Mouse (Mus musculus): ENCODE measurements around the gene Rad51b. TPM values are rescaled to one million over a fixed set of nuclear protein-coding genes. Genes with fewer than 3 reads are reported as not detected.
A peak's percentile ranks its signal among the peaks of the same experiment; 100 is the strongest.

Rad51b gene
- polyA plus RNA-seq, 1 experiment from 2014 or later, result 4.9 TPM

DNA sequence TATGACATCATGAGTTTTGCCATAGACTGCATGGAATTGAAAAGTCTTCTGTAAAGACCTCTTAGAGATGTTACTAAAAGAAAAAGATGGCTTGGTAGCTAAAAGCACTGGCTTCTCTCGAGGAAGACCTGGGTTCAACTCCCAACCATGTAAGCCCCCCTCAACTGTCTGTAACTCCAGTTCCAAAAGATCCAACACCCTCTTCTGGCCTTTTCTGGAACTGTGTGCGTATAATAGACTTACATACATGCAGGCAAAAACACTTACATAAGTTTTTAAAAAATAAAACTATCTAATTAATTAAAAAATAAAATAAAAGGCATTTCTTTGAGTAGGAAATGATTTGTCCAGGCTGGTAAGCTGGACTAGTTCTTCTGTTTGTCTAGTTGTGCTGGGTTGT is 387.3 kb downstream of the Rad51b start:
- Histone ChIP-seq H3K4me2 (ENCODE audit: low read depth, low read length) (no peak overlapping the region), H3K4me1 (ENCODE audit: control insufficient read depth, insufficient read depth, low read length) (peaks cover 2% of the 10 kb centered on the region; the same call in 1 of the 2 replicates), H3K4me3 (ENCODE audit: low read depth, low read length) (no peak overlapping the region), H3K9ac (replicated peaks; ENCODE audit: low read length) (no peak overlapping the region), H3K36me3 (replicated peaks; ENCODE audit: control insufficient read depth, insufficient read depth, low read depth, low read length) (no peaks in the 10 kb centered on the region), H3K9me3 (replicated peaks; ENCODE audit: control insufficient read depth, low read length) (no peaks in the 10 kb centered on the region), H3K27me3 (ENCODE audit: control insufficient read depth, insufficient read depth, low read length) (no peaks in the 10 kb centered on the region), H3K27ac (replicated peaks; ENCODE audit: low read depth, low read length) (no peak overlapping the region)
- DNase-seq (ENCODE audit: low spot score) (no peak), ATAC-seq (replicated peaks; ENCODE audit: insufficient number of reproducible peaks, low FRiP score, low TSS enrichment, low read depth) (no peak)
- 84% methylated on average over 2 of the region's 2 CpGs for WGBS

DNA sequence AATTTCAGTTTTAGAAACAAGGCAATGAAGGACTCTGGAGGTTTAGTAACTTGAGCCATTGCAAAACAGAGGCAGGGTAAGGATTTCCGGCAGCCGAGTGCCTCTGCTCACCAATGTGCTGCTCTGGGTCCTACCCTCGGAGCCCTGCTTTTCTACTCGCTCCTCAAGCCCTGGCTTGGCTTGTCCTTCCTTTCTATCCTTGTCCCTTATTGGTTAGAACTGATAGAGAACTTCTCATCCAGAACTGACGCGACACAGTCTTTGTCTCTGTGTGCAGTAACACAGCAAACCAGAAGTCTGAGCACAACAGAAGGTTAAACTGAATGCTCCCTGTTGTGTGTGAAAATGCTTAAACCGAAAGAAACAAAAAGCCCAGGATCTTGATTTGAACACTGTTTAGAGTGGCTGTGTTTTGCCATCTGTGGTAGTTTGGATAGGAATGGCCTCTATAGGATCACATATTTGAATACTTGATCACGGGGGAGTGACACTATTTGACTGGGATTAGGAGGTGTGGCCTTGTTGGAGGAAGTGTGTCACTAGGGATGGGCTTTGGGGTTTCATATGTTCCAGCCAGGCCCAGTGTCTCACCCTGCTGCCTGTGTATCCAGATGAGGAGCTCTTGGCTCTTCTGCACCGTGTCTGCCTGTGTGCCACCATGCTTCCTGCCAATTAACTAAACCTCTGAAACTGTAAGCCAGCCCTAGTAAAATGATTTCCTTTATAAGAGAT is 389.7 kb downstream of the Rad51b start:
- Histone ChIP-seq H3K9ac (replicated peaks; ENCODE audit: low read length) (no peak overlapping the region), H3K27ac (replicated peaks; ENCODE audit: low read depth, low read length) (0 out of 2 replicates have a peak overlapping the region, but pooled peaks have one; percentile 43), H3K4me1 (ENCODE audit: control insufficient read depth, insufficient read depth, low read length) (peaks cover 2% of the 10 kb centered on the region; the same call in 1 of the 2 replicates), H3K9me3 (replicated peaks; ENCODE audit: control insufficient read depth, low read length) (no peaks in the 10 kb centered on the region), H3K4me3 (ENCODE audit: low read depth, low read length) (no peak overlapping the region), H3K4me2 (ENCODE audit: low read depth, low read length) (no peak overlapping the region), H3K27me3 (ENCODE audit: control insufficient read depth, insufficient read depth, low read length) (no peaks in the 10 kb centered on the region), H3K36me3 (replicated peaks; ENCODE audit: control insufficient read depth, insufficient read depth, low read depth, low read length) (no peaks in the 10 kb centered on the region)
- ATAC-seq (replicated peaks; ENCODE audit: insufficient number of reproducible peaks, low FRiP score, low TSS enrichment, low read depth) (no peak), DNase-seq (ENCODE audit: low spot score) (peak; percentile 53)
- 43% methylated on average over 9 of the region's 9 CpGs for WGBS

DNA sequence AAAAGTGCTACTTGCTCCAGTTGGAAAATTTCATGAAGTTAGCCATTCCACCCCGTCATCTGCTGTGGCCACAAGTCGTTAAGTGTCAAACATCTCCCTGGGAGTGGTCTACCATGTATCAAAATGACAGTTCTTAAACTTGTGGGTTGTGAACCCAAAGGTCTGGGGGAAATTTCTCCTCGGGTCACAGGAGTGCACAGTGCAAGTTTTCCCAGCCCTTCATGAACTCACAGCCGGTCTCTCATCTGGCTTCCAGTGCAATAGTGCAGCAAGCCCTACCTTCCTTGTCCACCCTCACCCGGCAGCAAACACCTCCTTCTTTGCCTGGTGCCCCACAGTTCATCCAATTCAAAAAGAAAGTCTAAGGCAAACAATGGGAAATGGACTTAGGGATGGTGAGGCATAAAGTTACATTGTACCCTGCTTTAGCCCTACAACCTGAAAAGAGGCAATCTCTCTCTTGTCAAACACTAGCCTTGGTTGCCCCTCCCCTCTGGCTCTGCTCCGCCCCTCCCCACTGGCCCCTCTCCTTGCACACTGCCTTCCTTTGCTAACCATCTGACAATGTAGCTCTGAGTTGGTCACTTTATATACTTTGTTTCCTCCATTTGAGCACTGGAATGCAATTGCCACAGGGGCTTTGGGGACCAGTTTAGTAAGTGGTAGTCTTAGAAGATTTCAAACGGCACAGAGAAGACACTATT is 390.8 kb downstream of the Rad51b start:
- Histone ChIP-seq H3K4me3 (ENCODE audit: low read depth, low read length) (no peak overlapping the region), H3K9me3 (replicated peaks; ENCODE audit: control insufficient read depth, low read length) (no peaks in the 10 kb centered on the region), H3K4me1 (ENCODE audit: control insufficient read depth, insufficient read depth, low read length) (peaks cover 2% of the 10 kb centered on the region; the same call in 1 of the 2 replicates), H3K27ac (replicated peaks; ENCODE audit: low read depth, low read length) (no peak overlapping the region), H3K27me3 (ENCODE audit: control insufficient read depth, insufficient read depth, low read length) (no peaks in the 10 kb centered on the region), H3K4me2 (ENCODE audit: low read depth, low read length) (no peak overlapping the region), H3K9ac (replicated peaks; ENCODE audit: low read length) (no peak overlapping the region), H3K36me3 (replicated peaks; ENCODE audit: control insufficient read depth, insufficient read depth, low read depth, low read length) (no peaks in the 10 kb centered on the region)
- ATAC-seq (replicated peaks; ENCODE audit: insufficient number of reproducible peaks, low FRiP score, low TSS enrichment, low read depth), result no peak; the same call in 1 of the 2 replicates
- no peak for DNase-seq (ENCODE audit: low spot score)
- 57% methylated on average over 7 of the region's 7 CpGs for WGBS

DNA sequence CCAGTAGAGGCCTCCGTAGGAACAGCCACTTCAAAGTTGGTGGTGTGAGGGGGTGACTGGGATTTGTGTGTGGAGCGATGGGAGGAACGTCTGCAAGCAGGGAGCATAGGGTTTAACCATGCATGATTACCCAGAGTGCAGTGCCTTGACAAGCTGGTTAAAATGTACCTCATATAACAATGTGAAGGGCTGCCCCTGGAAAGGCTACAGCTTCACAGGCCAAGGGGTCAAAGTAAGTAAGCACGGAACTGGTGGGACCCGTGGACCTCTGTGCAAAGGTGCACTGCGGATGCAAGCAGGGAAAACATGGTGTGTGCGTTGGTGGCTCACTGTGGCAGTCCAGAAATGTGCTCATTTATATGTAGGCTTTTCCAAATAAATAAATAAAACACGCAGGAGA is 392.2 kb downstream of the Rad51b start:
- ATAC-seq (replicated peaks; ENCODE audit: insufficient number of reproducible peaks, low FRiP score, low TSS enrichment, low read depth), result no peak
- no peak overlapping the region for H3K9ac ChIP-seq (replicated peaks; ENCODE audit: low read length)
- H3K27me3 ChIP-seq (ENCODE audit: control insufficient read depth, insufficient read depth, low read length), result no peaks in the 10 kb centered on the region
- no peak overlapping the region for H3K4me2 ChIP-seq (ENCODE audit: low read depth, low read length)
- peaks cover 2% of the 10 kb centered on the region; the same call in 1 of the 2 replicates for H3K4me1 ChIP-seq (ENCODE audit: control insufficient read depth, insufficient read depth, low read length)
- H3K4me3 ChIP-seq (ENCODE audit: low read depth, low read length), result no peak overlapping the region
- H3K27ac ChIP-seq (replicated peaks; ENCODE audit: low read depth, low read length), result no peak overlapping the region
- DNase-seq (ENCODE audit: low spot score), result no peak
- 84% methylated on average over 8 of the region's 8 CpGs for WGBS
- no peaks in the 10 kb centered on the region for H3K9me3 ChIP-seq (replicated peaks; ENCODE audit: control insufficient read depth, low read length)
- H3K36me3 ChIP-seq (replicated peaks; ENCODE audit: control insufficient read depth, insufficient read depth, low read depth, low read length), result no peaks in the 10 kb centered on the region

- Histone ChIP-seq H3K9me3 (replicated peaks; ENCODE audit: control insufficient read depth, low read length) (no peaks in the 10 kb centered on the region), H3K4me1 (ENCODE audit: control insufficient read depth, insufficient read depth, low read length) (no peaks in the 10 kb centered on the region), H3K9ac (replicated peaks; ENCODE audit: low read length) (no peak overlapping the region), H3K27me3 (ENCODE audit: control insufficient read depth, insufficient read depth, low read length) (no peaks in the 10 kb centered on the region), H3K27ac (replicated peaks; ENCODE audit: low read depth, low read length) (no peak overlapping the region), H3K4me3 (ENCODE audit: low read depth, low read length) (no peak overlapping the region), H3K36me3 (replicated peaks; ENCODE audit: control insufficient read depth, insufficient read depth, low read depth, low read length) (no peaks in the 10 kb centered on the region), H3K4me2 (ENCODE audit: low read depth, low read length) (no peak overlapping the region)
- DNase-seq (ENCODE audit: low spot score) (no peak), ATAC-seq (replicated peaks; ENCODE audit: insufficient number of reproducible peaks, low FRiP score, low TSS enrichment, low read depth) (no peak)
- 85% methylated on average over 14 of the region's 14 CpGs for WGBS
These were observed 395.1 kb downstream of the Rad51b start for GRCm38 (mm10) chr12:79691929-79692862.

- WGBS, result 60% methylated on average over 3 of the region's 3 CpGs
- H3K27me3 ChIP-seq (ENCODE audit: control insufficient read depth, insufficient read depth, low read length), result no peaks in the 10 kb centered on the region
- H3K4me1 ChIP-seq (ENCODE audit: control insufficient read depth, insufficient read depth, low read length), result no peaks in the 10 kb centered on the region
- no peak overlapping the region for H3K4me2 ChIP-seq (ENCODE audit: low read depth, low read length)
- no peak overlapping the region for H3K9ac ChIP-seq (replicated peaks; ENCODE audit: low read length)
- H3K36me3 ChIP-seq (replicated peaks; ENCODE audit: control insufficient read depth, insufficient read depth, low read depth, low read length), result no peaks in the 10 kb centered on the region
- no peak overlapping the region for H3K4me3 ChIP-seq (ENCODE audit: low read depth, low read length)
- ATAC-seq (replicated peaks; ENCODE audit: insufficient number of reproducible peaks, low FRiP score, low TSS enrichment, low read depth), result no peak
- no peaks in the 10 kb centered on the region for H3K9me3 ChIP-seq (replicated peaks; ENCODE audit: control insufficient read depth, low read length)
- no peak for DNase-seq (ENCODE audit: low spot score)
- no peak overlapping the region for H3K27ac ChIP-seq (replicated peaks; ENCODE audit: low read depth, low read length)
These were observed 398.9 kb downstream of the Rad51b start for GRCm38 (mm10) chr12:79695832-79696434.

DNA sequence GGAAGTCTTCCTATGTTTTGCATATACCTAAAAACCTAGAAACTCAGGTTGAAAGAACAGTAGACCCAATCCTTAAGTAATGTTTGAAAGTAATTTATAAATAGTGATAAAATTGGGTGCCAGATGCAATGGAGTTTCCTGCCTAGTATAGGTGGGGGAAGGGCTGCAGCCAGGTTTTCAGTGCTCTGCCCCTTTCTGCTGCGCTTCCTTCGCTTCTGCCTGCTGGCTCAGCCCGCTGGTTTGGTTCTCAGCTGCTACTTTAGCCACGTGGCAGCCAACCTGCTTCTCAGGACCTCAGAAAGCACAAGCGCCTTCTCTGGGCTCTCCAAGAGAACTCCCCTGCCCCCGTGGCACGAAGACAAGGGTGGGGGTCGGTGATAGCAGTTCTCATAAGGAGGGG is 406.5 kb downstream of the Rad51b start:
- H3K9ac ChIP-seq (replicated peaks; ENCODE audit: low read length), result no peak overlapping the region
- 35% methylated on average over 8 of the region's 8 CpGs for WGBS
- DNase-seq (ENCODE audit: low spot score), result no peak
- no peaks in the 10 kb centered on the region for H3K27me3 ChIP-seq (ENCODE audit: control insufficient read depth, insufficient read depth, low read length)
- peaks cover 6% of the 10 kb centered on the region for H3K4me1 ChIP-seq (ENCODE audit: control insufficient read depth, insufficient read depth, low read length)
- H3K9me3 ChIP-seq (replicated peaks; ENCODE audit: control insufficient read depth, low read length), result no peaks in the 10 kb centered on the region
- no peak overlapping the region for H3K4me2 ChIP-seq (ENCODE audit: low read depth, low read length)
- no peak overlapping the region for H3K27ac ChIP-seq (replicated peaks; ENCODE audit: low read depth, low read length)
- H3K36me3 ChIP-seq (replicated peaks; ENCODE audit: control insufficient read depth, insufficient read depth, low read depth, low read length), result no peaks in the 10 kb centered on the region
- H3K4me3 ChIP-seq (ENCODE audit: low read depth, low read length), result no peak overlapping the region
- no peak for ATAC-seq (replicated peaks; ENCODE audit: insufficient number of reproducible peaks, low FRiP score, low TSS enrichment, low read depth)

Measured in embryonic facial prominence, embryonic 11.5 days (tissue).